Mouse (Mus musculus) E14TG2a.4 (cell line): ENCODE data around the gene Apobec3.

ENCODE experiments used
- H3K27me3 ChIP-seq: 2 replicates; pipeline ENCODE4 v1.6.1; 2014; ENCODE audit warnings: low read length, control low read depth; ENCODE audit not compliant: insufficient read depth
- H3K36me3 ChIP-seq: 2 replicates; pipeline ENCODE4 v1.6.1; 2014; ENCODE audit warnings: low read length, control low read depth; ENCODE audit not compliant: insufficient read depth
- H3K4me1 ChIP-seq: replicated peaks from 2 replicates; pipeline ENCODE4 v1.6.1; 2014; ENCODE audit warnings: low read depth, low read length, control low read depth
- H3K4me3 ChIP-seq: replicated peaks from 2 replicates; pipeline ENCODE4 v1.5.1; 2014; ENCODE audit warnings: mild to moderate bottlenecking, low read length
- H3K9me3 ChIP-seq: 2 replicates; pipeline ENCODE4 v1.6.1; 2014; ENCODE audit warnings: low read length, control low read depth
- CTCF ChIP-seq: conservative IDR thresholded peaks from 2 replicates; pipeline ENCODE4 v1.5.1; 2014; ENCODE audit warnings: low read length
- NANOG ChIP-seq: IDR thresholded peaks from 2 replicates; pipeline ENCODE4 v1.6.1; 2014; ENCODE audit warnings: borderline replicate concordance, low read length, mixed read lengths
- POU5F1 ChIP-seq: IDR thresholded peaks from 2 replicates; pipeline ENCODE4 v1.6.1; 2014; ENCODE audit warnings: low read length, borderline replicate concordance

The Apobec3 gene

DNA sequence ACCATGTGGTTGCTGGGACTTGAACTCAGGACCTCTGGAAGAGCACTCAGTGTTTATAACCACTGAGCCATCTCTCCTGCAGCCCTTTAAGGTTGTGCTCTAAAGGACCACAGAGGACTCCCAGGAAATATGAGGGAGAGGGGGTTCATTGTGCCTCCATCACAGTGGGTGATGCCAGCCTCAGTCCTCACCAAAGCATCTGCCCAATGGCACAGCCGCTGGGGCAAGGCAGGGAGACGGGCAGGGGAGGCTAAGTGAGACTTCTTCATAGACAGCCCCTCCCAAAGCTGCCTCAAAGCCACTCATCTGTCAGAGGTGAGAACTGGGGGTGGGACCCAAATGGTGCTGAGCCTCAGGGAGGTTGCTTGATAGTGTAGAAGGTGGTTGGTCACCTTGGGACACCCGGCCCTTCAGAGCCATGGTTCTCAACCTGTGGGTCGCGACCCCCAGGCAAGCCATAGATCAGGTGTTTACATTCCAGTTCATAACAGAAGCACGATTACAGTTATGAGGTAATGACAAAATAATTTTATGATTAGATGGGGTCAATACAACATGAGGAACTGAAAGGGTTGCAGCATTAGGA lies 22.4 kb downstream of the Apobec3 start:
- TF ChIP-seq CTCF = no peak
- no peak for TF ChIP-seq NANOG
- TF ChIP-seq POU5F1 = no peak
- Histone ChIP-seq H3K36me3 (peaks cover 74% of the 10 kb centered on the region), H3K27me3 (no peaks in the 10 kb centered on the region), H3K4me1 (peaks cover 80% of the 10 kb centered on the region), H3K4me3 (no peak overlapping the region), H3K9me3 (no peaks in the 10 kb centered on the region)

DNA sequence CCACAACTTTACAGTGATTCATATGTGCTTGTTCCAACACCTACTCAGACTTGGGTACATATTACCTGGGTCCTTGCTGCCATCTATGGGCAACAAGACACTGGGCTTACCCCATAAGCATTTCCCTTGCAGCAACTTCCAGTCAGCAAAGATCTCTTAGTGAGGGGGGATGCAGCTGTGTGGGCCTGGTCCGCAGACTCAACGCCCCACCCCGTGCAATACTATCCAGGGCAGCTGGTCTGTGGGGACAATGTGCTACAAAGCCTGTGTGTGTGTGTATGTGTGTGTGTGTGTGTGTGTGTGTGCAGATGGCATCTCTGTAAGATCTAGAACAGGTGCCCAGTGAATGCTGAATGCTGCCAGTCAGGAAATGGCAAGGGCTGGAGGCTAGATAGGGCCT lies 22.9 kb downstream of the Apobec3 start:
- Histone ChIP-seq H3K27me3 (no peaks in the 10 kb centered on the region), H3K4me1 (peaks cover 82% of the 10 kb centered on the region), H3K36me3 (peaks cover 76% of the 10 kb centered on the region), H3K9me3 (no peaks in the 10 kb centered on the region), H3K4me3 (no peak overlapping the region)
- TF ChIP-seq NANOG = no peak
- TF ChIP-seq CTCF = 0 out of 2 replicates have a peak, but pooled peaks have one; percentile 1
- TF ChIP-seq POU5F1 = no peak

DNA sequence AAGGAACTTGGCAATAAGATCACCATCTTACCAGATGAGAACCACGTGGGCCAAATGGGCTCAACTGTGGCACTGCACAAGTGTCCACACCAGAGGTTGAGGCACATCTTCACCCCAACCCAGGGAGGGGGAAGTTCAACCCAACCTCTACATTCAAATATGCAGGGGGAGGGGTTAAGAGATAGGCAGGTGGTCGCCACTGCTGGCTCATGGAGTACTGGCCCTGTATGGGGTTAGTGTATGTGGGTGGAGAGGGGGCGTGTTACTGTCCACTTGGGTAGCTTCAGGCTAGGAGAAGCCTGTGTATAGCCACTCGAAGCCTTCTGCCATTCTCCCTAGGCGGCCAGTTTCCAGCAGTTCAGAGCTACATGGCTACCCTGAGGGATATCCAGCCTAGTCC lies 24.7 kb downstream of the Apobec3 start:
- Histone ChIP-seq H3K36me3 (peaks cover 81% of the 10 kb centered on the region), H3K9me3 (no peaks in the 10 kb centered on the region), H3K4me1 (peaks cover 87% of the 10 kb centered on the region), H3K4me3 (no peak overlapping the region), H3K27me3 (no peaks in the 10 kb centered on the region)
- TF ChIP-seq POU5F1 = no peak
- no peak for TF ChIP-seq CTCF
- no peak for TF ChIP-seq NANOG

DNA sequence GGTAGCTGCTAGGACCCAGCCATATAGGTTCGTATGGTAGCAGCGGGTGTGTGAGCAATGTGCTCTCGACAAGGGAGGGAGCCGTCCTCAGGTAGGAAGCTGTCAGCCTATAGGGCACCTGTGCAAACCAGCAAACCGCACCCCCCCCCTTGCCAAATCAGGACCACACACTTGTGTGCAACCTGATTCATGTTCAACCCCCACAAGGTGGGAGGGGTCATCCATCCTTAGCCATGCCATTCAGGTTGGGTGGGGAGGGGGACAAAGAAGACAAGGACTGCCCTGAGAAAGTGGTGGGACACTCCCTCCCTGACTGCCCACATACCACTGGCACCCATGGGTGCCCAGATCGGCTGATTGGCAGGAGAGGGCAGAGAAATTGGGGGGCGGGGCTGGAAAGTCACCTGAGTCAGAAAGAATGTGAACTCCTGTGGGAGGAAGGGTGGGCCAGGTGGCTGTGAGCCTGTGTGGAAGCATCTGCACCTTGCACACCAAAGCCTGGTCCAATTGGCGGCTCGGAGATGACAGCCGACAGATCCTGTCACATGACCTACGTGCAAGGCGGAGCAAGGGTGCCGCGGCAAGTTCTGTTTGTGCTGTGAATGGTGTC lies 25.8 kb downstream of the Apobec3 start:
- TF ChIP-seq POU5F1 = no peak
- no peak for TF ChIP-seq NANOG
- TF ChIP-seq CTCF = no peak
- H3K27me3 ChIP-seq = no peaks in the 10 kb centered on the region
- H3K4me3 ChIP-seq = no peak overlapping the region
- no peaks in the 10 kb centered on the region for H3K9me3 ChIP-seq
- H3K4me1 ChIP-seq = peaks cover 87% of the 10 kb centered on the region
- H3K36me3 ChIP-seq = peaks cover 88% of the 10 kb centered on the region

DNA sequence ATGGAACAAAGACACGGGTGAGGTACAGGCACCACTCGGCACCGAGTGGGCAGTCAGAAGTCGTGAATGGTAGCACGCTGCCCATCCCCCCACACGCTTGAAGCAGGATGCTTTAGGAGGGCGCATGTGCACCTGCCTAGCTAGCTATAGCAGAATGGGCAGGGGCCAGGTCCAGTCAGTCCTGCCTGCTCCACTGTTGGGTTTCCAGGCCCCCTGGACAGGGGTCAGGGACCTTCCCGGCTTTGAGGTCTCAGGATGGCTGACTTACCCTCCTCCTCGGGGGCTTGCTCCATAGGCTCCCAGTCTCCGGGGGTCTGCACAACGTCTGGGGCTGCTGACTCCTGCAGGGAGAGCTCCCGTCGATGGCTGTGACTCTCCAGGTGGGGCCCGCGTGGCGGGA lies 27.0 kb downstream of the Apobec3 start:
- H3K9me3 ChIP-seq = no peaks in the 10 kb centered on the region
- TF ChIP-seq CTCF = no peak
- TF ChIP-seq POU5F1 = no peak
- TF ChIP-seq NANOG = no peak
- peak overlapping the region; percentile 60 for H3K4me3 ChIP-seq
- H3K27me3 ChIP-seq = no peaks in the 10 kb centered on the region
- peaks cover 90% of the 10 kb centered on the region for H3K36me3 ChIP-seq
- H3K4me1 ChIP-seq = peaks cover 83% of the 10 kb centered on the region

DNA sequence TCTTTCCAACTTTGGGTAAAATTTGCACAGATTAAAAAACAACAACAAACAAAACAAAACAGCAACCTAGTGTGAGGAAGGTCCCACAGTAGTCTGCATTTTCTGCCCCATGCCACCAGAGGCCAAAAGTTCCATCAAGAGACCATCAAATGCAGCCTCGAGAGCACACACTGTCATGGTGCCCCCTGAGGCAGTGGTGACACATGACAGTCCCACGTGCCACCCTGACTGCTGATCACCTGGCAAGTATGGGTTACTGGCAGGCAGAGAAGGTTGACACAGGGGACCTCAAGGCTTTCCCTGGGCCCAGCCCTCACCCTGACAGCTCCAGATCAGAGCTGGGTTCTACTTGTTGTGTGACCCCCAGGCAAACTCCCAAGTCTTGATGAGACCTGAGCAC lies 28.3 kb downstream of the Apobec3 start:
- Histone ChIP-seq H3K4me3 (peak overlapping the region; percentile 60; the same call in 1 of the 2 replicates), H3K9me3 (no peaks in the 10 kb centered on the region), H3K36me3 (peaks cover 92% of the 10 kb centered on the region), H3K27me3 (no peaks in the 10 kb centered on the region), H3K4me1 (peaks cover 79% of the 10 kb centered on the region)
- TF ChIP-seq POU5F1 (no peak), NANOG (no peak), CTCF (no peak)

DNA sequence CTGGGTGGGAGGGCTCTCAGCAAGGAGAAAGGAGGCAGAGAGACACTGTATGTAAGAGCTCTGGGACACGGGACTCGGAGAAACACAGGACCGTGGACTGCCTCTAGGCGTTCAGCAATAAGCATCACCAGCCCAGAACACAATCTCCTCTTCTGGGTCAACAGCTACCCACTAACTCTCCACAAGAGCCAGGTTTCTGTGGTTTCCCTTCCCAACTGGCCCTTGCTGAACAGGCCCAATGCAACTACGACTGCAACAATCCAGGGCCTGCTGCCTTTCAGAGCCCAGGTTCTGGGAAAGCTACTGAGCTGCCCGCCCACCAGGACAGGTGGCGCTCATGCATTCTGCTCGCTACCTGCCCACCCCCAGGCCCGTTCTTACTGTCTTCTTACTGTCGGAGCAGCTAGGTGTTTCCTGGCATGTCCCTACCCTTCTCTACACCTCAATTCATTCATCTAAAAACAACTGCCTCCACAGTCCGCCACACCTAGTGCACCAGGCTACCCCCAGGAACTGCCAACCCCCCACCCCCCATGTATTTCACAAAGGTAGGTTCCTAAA lies 35.5 kb downstream of the Apobec3 start:
- H3K27me3 ChIP-seq = no peaks in the 10 kb centered on the region
- peaks cover 82% of the 10 kb centered on the region for H3K36me3 ChIP-seq
- H3K4me1 ChIP-seq = peaks cover 72% of the 10 kb centered on the region
- no peak for TF ChIP-seq NANOG
- no peak for TF ChIP-seq POU5F1
- TF ChIP-seq CTCF = no peak
- H3K4me3 ChIP-seq = peak overlapping the region; percentile 87
- no peaks in the 10 kb centered on the region for H3K9me3 ChIP-seq

DNA sequence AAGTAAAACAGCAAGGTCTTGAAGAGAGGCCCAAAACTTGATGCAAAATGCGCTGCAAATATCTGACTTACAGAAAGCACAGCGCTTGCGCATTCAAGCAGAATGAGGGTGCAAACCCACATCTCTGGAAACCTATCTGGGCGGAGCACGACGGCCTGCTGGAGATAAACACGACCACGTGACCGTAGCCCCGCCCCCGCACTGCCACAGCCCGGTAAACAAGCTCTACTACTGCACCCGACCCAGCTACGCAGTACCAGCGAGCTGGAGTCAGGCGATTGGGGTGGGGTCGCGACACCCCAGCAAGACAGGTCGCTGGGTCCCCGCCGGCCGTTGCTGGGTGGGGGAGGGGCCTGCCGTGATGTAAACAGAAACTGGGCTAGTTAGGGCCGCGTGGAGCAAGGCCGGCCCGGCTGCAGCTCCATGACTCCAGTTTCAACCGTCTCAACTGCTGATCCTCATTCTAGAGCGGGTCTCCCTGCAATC lies 36.2 kb downstream of the Apobec3 start:
- Histone ChIP-seq H3K4me1 (peaks cover 72% of the 10 kb centered on the region), H3K9me3 (no peaks in the 10 kb centered on the region), H3K4me3 (peak overlapping the region; percentile 87), H3K27me3 (no peaks in the 10 kb centered on the region), H3K36me3 (peaks cover 76% of the 10 kb centered on the region)
- TF ChIP-seq NANOG (no peak), CTCF (no peak)
